Mouse (Mus musculus): ENCODE data around the gene Plekhg2. TPM values are rescaled to one million over a fixed set of nuclear protein-coding genes. Genes with fewer than 3 reads are reported as not detected.

Gene Plekhg2
- polyA plus RNA-seq, 1 experiment from 2014 or later = 54.4 TPM

DNA sequence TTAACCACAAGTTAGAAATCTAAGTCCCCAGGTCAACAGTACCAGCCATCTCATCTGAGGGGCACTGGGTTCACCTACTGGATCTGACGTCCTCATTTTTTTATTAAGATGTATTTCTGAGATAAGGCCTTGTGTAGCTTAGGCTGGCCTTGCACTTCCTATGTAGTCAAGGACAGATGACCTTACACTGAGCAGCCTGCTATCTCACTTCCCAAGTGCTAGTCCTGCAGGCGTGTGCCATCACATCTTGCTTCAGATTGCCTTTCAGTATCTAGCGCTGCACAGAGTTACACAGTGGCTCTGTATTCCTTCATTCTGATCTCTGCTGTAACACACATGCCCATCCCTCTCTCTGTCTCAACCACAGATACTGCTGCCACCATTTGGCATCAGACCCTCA lies 54.4 kb downstream of the Plekhg2 start:
- H3K27me3 ChIP-seq = no peaks in the 10 kb centered on the region
- H3K9ac ChIP-seq = no peak overlapping the region
- H3K4me2 ChIP-seq = no peak overlapping the region
- WGBS = 91% methylated on average over 3 of the region's 3 CpGs
- ATAC-seq (ENCODE audit: insufficient number of reproducible peaks, low FRiP score, low TSS enrichment, low read depth) = no peak
- no peaks in the 10 kb centered on the region for H3K9me3 ChIP-seq
- H3K36me3 ChIP-seq = peaks cover 91% of the 10 kb centered on the region
- H3K4me3 ChIP-seq = no peak overlapping the region
- no peak overlapping the region for H3K27ac ChIP-seq
- no peaks in the 10 kb centered on the region for H3K4me1 ChIP-seq

DNA sequence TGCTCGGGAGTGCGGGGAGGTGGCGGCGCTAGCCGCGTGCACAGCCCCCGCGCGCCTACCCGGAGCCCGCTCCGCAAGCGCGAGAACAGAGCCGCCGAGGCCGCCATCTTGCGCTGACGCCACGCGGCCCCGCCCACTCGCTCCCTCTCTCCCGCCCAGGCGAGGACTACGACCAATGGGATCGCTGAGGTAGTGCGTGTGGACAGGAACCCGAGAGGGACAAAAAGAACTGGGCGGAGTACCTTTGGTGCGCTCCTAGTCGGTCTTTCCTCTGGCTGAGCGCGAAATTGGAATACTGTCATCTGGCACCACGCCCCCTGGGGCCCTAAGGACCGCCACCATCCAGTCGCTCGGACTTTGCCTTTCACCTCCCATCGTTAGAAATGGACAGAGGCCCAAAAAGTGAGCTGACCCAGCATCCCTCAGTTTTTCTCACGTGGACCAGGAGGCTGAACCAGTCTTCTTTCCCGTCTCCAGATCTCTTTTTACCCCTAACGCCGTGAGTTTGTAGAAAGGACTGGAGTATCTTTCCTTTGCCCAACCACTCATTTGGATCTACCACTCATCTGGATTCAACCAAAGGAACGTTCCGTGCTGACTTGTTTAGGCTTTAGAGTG lies 60.4 kb downstream of the Plekhg2 start, which contains the start of gene Timm50:
Timm50 (minus strand) TSS at position 147 of the 618 bp plus-strand sequence.
- H3K4me1 ChIP-seq = peaks cover 19% of the 10 kb centered on the region
- peaks cover 64% of the 10 kb centered on the region for H3K36me3 ChIP-seq
- peak within 1 kb of the TSS; percentile 91 for H3K9ac ChIP-seq
- H3K27ac ChIP-seq = peak within 1 kb of the TSS; percentile 67; the same call in 1 of the 2 replicates
- no peaks in the 10 kb centered on the region for H3K27me3 ChIP-seq
- peak within 1 kb of the TSS; percentile 78 for H3K4me2 ChIP-seq
- H3K4me3 ChIP-seq = peak within 1 kb of the TSS; percentile 84
- WGBS = under 1% methylated on average over 33 of the region's 45 CpGs
- no peaks in the 10 kb centered on the region for H3K9me3 ChIP-seq
- ATAC-seq (ENCODE audit: insufficient number of reproducible peaks, low FRiP score, low TSS enrichment, low read depth) = peak; percentile 92

DNA sequence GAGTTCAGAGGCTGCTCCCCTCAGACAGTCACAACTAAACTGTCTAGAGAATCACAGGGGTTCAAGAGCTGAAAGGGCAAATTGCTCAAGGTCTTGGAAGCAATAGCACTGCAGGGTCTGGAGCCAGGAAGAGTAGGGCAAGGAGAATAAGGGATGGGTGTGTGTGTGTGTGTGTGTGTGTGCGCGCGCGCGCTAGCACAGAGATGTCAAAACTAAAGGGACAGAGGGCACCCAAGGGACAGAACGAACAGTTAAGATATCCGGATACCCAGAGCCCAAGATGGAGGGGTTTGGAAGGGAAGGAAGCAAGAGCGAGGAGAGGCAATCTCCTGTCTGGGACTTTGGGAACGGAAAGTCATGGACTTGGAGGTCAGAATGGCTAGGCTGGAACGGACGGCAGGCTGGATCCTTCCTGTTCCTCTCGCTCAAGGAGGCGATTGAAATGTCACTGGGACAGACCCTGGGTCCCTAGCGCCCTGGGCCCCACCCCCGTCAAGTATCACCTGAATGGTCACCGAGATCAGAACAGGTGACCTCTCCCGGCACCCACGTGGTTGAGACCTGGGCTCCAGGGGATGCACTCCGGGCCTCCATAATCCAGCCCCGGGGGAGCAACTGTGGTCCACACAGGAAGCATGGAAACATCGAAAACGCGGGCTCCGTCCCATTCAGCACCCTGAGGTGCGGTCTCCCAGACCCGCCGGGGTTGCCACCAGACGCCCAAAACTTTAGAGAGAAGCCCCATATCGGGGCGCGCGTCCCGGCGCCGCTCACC lies 61.1 kb downstream of the Plekhg2 start:
- Histone ChIP-seq H3K27me3 (no peaks in the 10 kb centered on the region), H3K9ac (peak overlapping the region; percentile 91), H3K9me3 (no peaks in the 10 kb centered on the region), H3K27ac (peak overlapping the region; percentile 67; the same call in 1 of the 2 replicates), H3K36me3 (peaks cover 64% of the 10 kb centered on the region), H3K4me3 (peak overlapping the region; percentile 84), H3K4me2 (peak overlapping the region; percentile 78), H3K4me1 (peaks cover 19% of the 10 kb centered on the region)
- 6% methylated on average over 35 of the region's 35 CpGs for WGBS
- peak; percentile 26; the same call in 1 of the 2 replicates for ATAC-seq (ENCODE audit: insufficient number of reproducible peaks, low FRiP score, low TSS enrichment, low read depth)

DNA sequence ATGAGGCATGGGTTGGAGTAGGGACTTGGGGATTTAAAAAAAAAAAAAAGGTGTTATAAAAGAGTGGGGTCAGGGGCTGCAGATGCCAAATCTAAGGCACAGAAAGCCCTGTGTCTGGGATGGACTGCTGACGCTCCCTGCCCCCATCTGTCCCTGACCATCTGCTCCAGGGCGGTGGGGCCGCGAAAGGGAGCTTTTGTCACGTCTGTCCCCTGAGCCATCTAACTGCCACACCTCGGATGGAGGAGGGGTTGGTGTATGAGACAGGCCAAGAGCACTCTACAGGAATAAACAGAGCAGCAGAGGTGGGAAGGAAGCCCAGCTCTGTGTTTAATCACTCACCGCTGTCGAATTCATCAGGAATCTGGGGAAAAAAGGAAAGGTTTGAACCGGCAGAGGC lies 62.7 kb downstream of the Plekhg2 start:
- Histone ChIP-seq H3K4me2 (no peak overlapping the region), H3K27ac (no peak overlapping the region), H3K9me3 (no peaks in the 10 kb centered on the region), H3K4me3 (no peak overlapping the region), H3K4me1 (peaks cover 19% of the 10 kb centered on the region), H3K36me3 (peaks cover 64% of the 10 kb centered on the region), H3K27me3 (no peaks in the 10 kb centered on the region), H3K9ac (no peak overlapping the region)
- ATAC-seq (ENCODE audit: insufficient number of reproducible peaks, low FRiP score, low TSS enrichment, low read depth) = no peak
- WGBS = 52% methylated on average over 9 of the region's 9 CpGs

Other genes starting within 250 kb of the Plekhg2 start
- gene 9530053A07Rik, start 243.1 kb downstream of the Plekhg2 start, polyA plus RNA-seq (2015; fragmentation: Nextera tagmentation; extraction: Ambion mirVana) = not detected in 2 replicates
- 105 and 110 TPM in 2 replicates for gene Fbl, start 202.9 kb downstream of the Plekhg2 start, polyA plus RNA-seq (2015; fragmentation: Nextera tagmentation; extraction: Ambion mirVana)
- 9.2 and 11.7 TPM in 2 replicates for gene Dyrk1b, start 193.1 kb downstream of the Plekhg2 start, polyA plus RNA-seq (2015; fragmentation: Nextera tagmentation; extraction: Ambion mirVana)
- 2.8 and 3.5 TPM in 2 replicates for gene Eid2, start 104.7 kb downstream of the Plekhg2 start, polyA plus RNA-seq (2015; fragmentation: Nextera tagmentation; extraction: Ambion mirVana)
- 12.6 and 12.8 TPM in 2 replicates for gene Eid2b, start 94.9 kb downstream of the Plekhg2 start, polyA plus RNA-seq (2015; fragmentation: Nextera tagmentation; extraction: Ambion mirVana)
- 1.0 TPM in 1 of 2 replicates, not detected in the other for gene Selenov, start 81.4 kb downstream of the Plekhg2 start, polyA plus RNA-seq (2015; fragmentation: Nextera tagmentation; extraction: Ambion mirVana)
- gene Dll3, start 70.4 kb downstream of the Plekhg2 start, polyA plus RNA-seq (2015; fragmentation: Nextera tagmentation; extraction: Ambion mirVana) = 0.35 and 0.53 TPM in 2 replicates
- gene Timm50, start 60.5 kb downstream of the Plekhg2 start, polyA plus RNA-seq (2015; fragmentation: Nextera tagmentation; extraction: Ambion mirVana) = 115 and 126 TPM in 2 replicates
- gene Supt5, start 33.9 kb downstream of the Plekhg2 start, polyA plus RNA-seq (2015; fragmentation: Nextera tagmentation; extraction: Ambion mirVana) = 95.3 and 98.0 TPM in 2 replicates
- gene Rps16, start 21.9 kb downstream of the Plekhg2 start, polyA plus RNA-seq (2015; fragmentation: Nextera tagmentation; extraction: Ambion mirVana) = 822 and 1,022 TPM in 2 replicates
- 22.8 and 26.0 TPM in 2 replicates for gene Zfp36, start 7.7 kb upstream of the Plekhg2 start, polyA plus RNA-seq (2015; fragmentation: Nextera tagmentation; extraction: Ambion mirVana)
- 44.8 and 45.1 TPM in 2 replicates for gene Med29, start 20.1 kb upstream of the Plekhg2 start, polyA plus RNA-seq (2015; fragmentation: Nextera tagmentation; extraction: Ambion mirVana)
- gene Paf1, start 20.4 kb upstream of the Plekhg2 start, polyA plus RNA-seq (2015; fragmentation: Nextera tagmentation; extraction: Ambion mirVana) = 67.6 and 73.4 TPM in 2 replicates
- 18.1 and 19.3 TPM in 2 replicates for gene Gmfg, start 64.8 kb upstream of the Plekhg2 start, polyA plus RNA-seq (2015; fragmentation: Nextera tagmentation; extraction: Ambion mirVana)
- 3.1 and 3.5 TPM in 2 replicates for gene Lrfn1, start 79.4 kb upstream of the Plekhg2 start, polyA plus RNA-seq (2015; fragmentation: Nextera tagmentation; extraction: Ambion mirVana)
- gene Ifnl2, start 137.9 kb upstream of the Plekhg2 start, polyA plus RNA-seq (2015; fragmentation: Nextera tagmentation; extraction: Ambion mirVana) = not detected in 2 replicates
- not detected in 2 replicates for gene Ifnl3, start 150.2 kb upstream of the Plekhg2 start, polyA plus RNA-seq (2015; fragmentation: Nextera tagmentation; extraction: Ambion mirVana)
- not detected in 2 replicates for gene Sycn, start 168.3 kb upstream of the Plekhg2 start, polyA plus RNA-seq (2015; fragmentation: Nextera tagmentation; extraction: Ambion mirVana)
- 1.6 and 2.3 TPM in 2 replicates for gene Nccrp1, start 174.7 kb upstream of the Plekhg2 start, polyA plus RNA-seq (2015; fragmentation: Nextera tagmentation; extraction: Ambion mirVana)
- 26.3 and 28.3 TPM in 2 replicates for gene Samd4b, start 225.5 kb upstream of the Plekhg2 start, polyA plus RNA-seq (2015; fragmentation: Nextera tagmentation; extraction: Ambion mirVana)
- gene Pak4, start 225.6 kb upstream of the Plekhg2 start, polyA plus RNA-seq (2015; fragmentation: Nextera tagmentation; extraction: Ambion mirVana) = 33.7 and 34.9 TPM in 2 replicates

All from limb, embryonic 15.5 days (tissue).